Comparison of ENCODE assay signal across 7 mouse cellular contexts in genomic region chr9:107906252-107906966, GRCm38 (mm10). TPM values are rescaled to one million over a fixed set of nuclear protein-coding genes. Genes with fewer than 3 reads are reported as not detected.
DNase-seq lines count a peak whose midpoint lies in the region; ATAC-seq lines count a peak whose summit lies in the region.

Gene Mst1r (plus strand): TSS chr9:107906873.

- ATAC-seq in embryonic facial prominence, embryonic 15.5 days (ENCODE audit: insufficient number of reproducible peaks, low FRiP score, low TSS enrichment, low read depth), result peak; percentile 88
- peak; percentile 63 for ATAC-seq in heart, embryonic 15.5 days (replicated peaks; ENCODE audit: insufficient number of reproducible peaks, insufficient read depth, low FRiP score, low read depth)
- ATAC-seq in stomach, embryonic 16.5 days (ENCODE audit: insufficient read depth, low FRiP score), result peak; percentile 82

- peaks cover 57% of the 10 kb centered on the region for H3K4me1 ChIP-seq in embryonic facial prominence, embryonic 15.5 days
- peaks cover 41% of the 10 kb centered on the region for H3K4me1 ChIP-seq in heart, embryonic 15.5 days (replicated peaks)
- peaks cover 35% of the 10 kb centered on the region for H3K4me1 ChIP-seq in stomach, embryonic 16.5 days (ENCODE audit: control insufficient read depth, insufficient read depth, low read length)

- H3K27me3 ChIP-seq in embryonic facial prominence, embryonic 15.5 days, result no peaks in the 10 kb centered on the region
- H3K27me3 ChIP-seq in heart, embryonic 15.5 days, result peaks cover 5% of the 10 kb centered on the region
- H3K27me3 ChIP-seq in stomach, embryonic 16.5 days (ENCODE audit: control insufficient read depth, insufficient read depth, low read length), result no peaks in the 10 kb centered on the region

- H3K27ac ChIP-seq in embryonic facial prominence, embryonic 15.5 days (replicated peaks), result peak within 1 kb of the TSS; percentile 81
- peak within 1 kb of the TSS; percentile 24 for H3K27ac ChIP-seq in heart, embryonic 15.5 days
- H3K27ac ChIP-seq in stomach, embryonic 16.5 days (ENCODE audit: low read length), result peak within 1 kb of the TSS; percentile 95

- peak; percentile 75 for DNase-seq in adrenal gland, adult 8-10 months
- DNase-seq in kidney, postnatal 10 days, result peak; percentile 90
- DNase-seq in lung, postnatal 4 days, result peak; percentile 83 to 90
- no peak for DNase-seq in right cerebral cortex, adult 18-20 months

- peak within 1 kb of the TSS; percentile 78 for H3K4me2 ChIP-seq in embryonic facial prominence, embryonic 15.5 days (replicated peaks)
- H3K4me2 ChIP-seq in heart, embryonic 15.5 days, result peak within 1 kb of the TSS; percentile 88
- H3K4me2 ChIP-seq in stomach, embryonic 16.5 days (ENCODE audit: low read depth, low read length), result peak within 1 kb of the TSS; percentile 76

- H3K9me3 ChIP-seq in embryonic facial prominence, embryonic 15.5 days (replicated peaks), result no peaks in the 10 kb centered on the region
- H3K9me3 ChIP-seq in heart, embryonic 15.5 days (replicated peaks), result no peaks in the 10 kb centered on the region
- no peaks in the 10 kb centered on the region for H3K9me3 ChIP-seq in stomach, embryonic 16.5 days (replicated peaks; ENCODE audit: control insufficient read depth, low read length)

- H3K9ac ChIP-seq in embryonic facial prominence, embryonic 15.5 days, result peak within 1 kb of the TSS; percentile 45
- H3K9ac ChIP-seq in heart, embryonic 15.5 days, result peak within 1 kb of the TSS; percentile 50
- H3K9ac ChIP-seq in stomach, embryonic 16.5 days (ENCODE audit: low read length), result peak within 1 kb of the TSS; percentile 82

- H3K4me3 ChIP-seq in embryonic facial prominence, embryonic 15.5 days (replicated peaks), result peak within 1 kb of the TSS; percentile 54
- H3K4me3 ChIP-seq in heart, embryonic 15.5 days, result peak within 1 kb of the TSS; percentile 51
- H3K4me3 ChIP-seq in stomach, embryonic 16.5 days (replicated peaks; ENCODE audit: low read length), result peak within 1 kb of the TSS; percentile 60

- H3K36me3 ChIP-seq in embryonic facial prominence, embryonic 15.5 days, result peaks cover 10% of the 10 kb centered on the region
- H3K36me3 ChIP-seq in heart, embryonic 15.5 days, result 0 out of 2 replicates have a peak, but pooled peaks cover 3% of the 10 kb centered on the region
- H3K36me3 ChIP-seq in stomach, embryonic 16.5 days (ENCODE audit: control insufficient read depth, insufficient read depth, low read length), result no peaks in the 10 kb centered on the region

- WGBS in embryonic facial prominence, embryonic 15.5 days, result 15% methylated on average over 19 of the region's 19 CpGs
- 18% methylated on average over 19 of the region's 19 CpGs for WGBS in heart, embryonic 15.5 days
- 14% methylated on average over 19 of the region's 19 CpGs for WGBS in stomach, embryonic 16.5 days

RNA-seq across cellular contexts. Expression of gene Mst1r, which starts in this region (rescaled TPM):
- total RNA-seq in adrenal gland, adult 8-10 months (2022), result 10 to 100 TPM; 10.3 to 28.6 (median 17.9) TPM
- 7.4 and 7.7 TPM in 2 replicates for polyA plus RNA-seq in embryonic facial prominence, embryonic 15.5 days (2015; fragmentation: Nextera tagmentation; extraction: Ambion mirVana)
- polyA plus RNA-seq in heart, embryonic 15.5 days (2015; fragmentation: Nextera tagmentation; extraction: Ambion mirVana), result 2.1 and 4.1 TPM in 2 replicates
- 15.8 and 17.9 TPM in 2 replicates for polyA plus RNA-seq in stomach, embryonic 16.5 days (2015; fragmentation: Nextera tagmentation; extraction: Ambion mirVana)

Comparison
In these comparisons a context has a peak if more than half of its experiments do, and no peak if none do; other contexts are left out.
1. H3K27ac ChIP-seq: peak in every context shown above with its lines; median percentile 95 in stomach, embryonic 16.5 days; 81 in embryonic facial prominence, embryonic 15.5 days; 24 in heart, embryonic 15.5 days.